Mouse (Mus musculus): ENCODE measurements at regions not wholly inside any gene's neighbourhood (a gene's known extent, or its start where the extent isn't known, plus 50 kb on each side); places are given as distances from the start of the nearest gene placed in this dataset.

- H3K27ac ChIP-seq (ENCODE audit: insufficient read depth, low read length): no peak overlapping the region
- TF ChIP-seq CTCF (IDR thresholded peaks at IDR 0.05; ENCODE audit: low read depth, low read length) (no peak), POLR2A (IDR thresholded peaks at IDR 0.05; ENCODE audit: insufficient read depth, low read length) (no peak), EP300 (IDR thresholded peaks at IDR 0.05; ENCODE audit: insufficient read depth, low read depth, low read length) (no peak)
- no peaks in the 10 kb centered on the region for H3K36me3 ChIP-seq (ENCODE audit: control insufficient read depth, insufficient read depth, low read length, poor library complexity, severe bottlenecking)
- H3K4me1 ChIP-seq (ENCODE audit: control insufficient read depth, insufficient read depth, low read length): no peaks in the 10 kb centered on the region
- no peak overlapping the region for H3K4me3 ChIP-seq (ENCODE audit: low read depth, low read length)
- H3K27me3 ChIP-seq (ENCODE audit: control insufficient read depth, insufficient read depth, low read length, poor library complexity, severe bottlenecking): no peaks in the 10 kb centered on the region
- no peaks in the 10 kb centered on the region for H3K9me3 ChIP-seq (replicated peaks; ENCODE audit: control insufficient read depth, insufficient read depth, low read length, poor library complexity, severe bottlenecking)
- H3K9ac ChIP-seq (ENCODE audit: low read depth, poor library complexity, severe bottlenecking): no peak overlapping the region
These were observed 60.9 kb upstream of the Trp63 start for GRCm38 (mm10) chr16:25622651-25623050.

DNA sequence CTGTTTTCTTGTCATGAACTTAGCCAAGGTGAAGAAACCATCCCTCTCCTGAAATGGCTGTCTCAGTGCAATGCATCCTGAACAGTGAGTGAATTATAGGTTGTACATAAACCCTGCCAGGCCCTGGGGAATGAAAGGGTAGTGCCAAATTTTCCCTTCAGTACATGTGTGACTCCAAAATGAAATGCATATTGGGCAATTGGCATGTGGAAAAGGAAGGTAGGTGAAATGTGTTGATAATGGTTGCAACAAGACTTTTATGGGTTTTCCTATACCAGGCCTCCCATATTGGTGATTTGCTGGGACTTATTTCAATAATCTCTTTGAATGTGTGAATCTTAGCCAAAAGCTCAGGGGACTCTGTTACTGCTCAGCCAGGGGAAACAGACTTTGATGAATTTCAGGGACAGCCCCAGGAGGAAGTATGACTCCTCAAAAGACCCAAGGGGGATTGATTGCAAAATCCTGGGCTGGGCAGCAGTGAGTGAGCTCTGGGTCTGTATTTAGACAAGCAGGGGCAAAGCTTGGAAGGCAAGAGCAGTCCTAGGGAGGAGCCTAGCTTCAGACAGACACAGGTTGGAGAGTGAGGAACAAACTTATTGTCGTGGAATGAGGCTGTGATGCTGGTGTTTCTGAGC, 59.5 kb upstream of the Trp63 start:
- Histone ChIP-seq H3K9ac (ENCODE audit: low read depth, poor library complexity, severe bottlenecking) (no peak overlapping the region), H3K27me3 (ENCODE audit: control insufficient read depth, insufficient read depth, low read length, poor library complexity, severe bottlenecking) (no peaks in the 10 kb centered on the region), H3K27ac (ENCODE audit: insufficient read depth, low read length) (no peak overlapping the region), H3K4me3 (ENCODE audit: low read depth, low read length) (no peak overlapping the region), H3K36me3 (ENCODE audit: control insufficient read depth, insufficient read depth, low read length, poor library complexity, severe bottlenecking) (no peaks in the 10 kb centered on the region), H3K4me1 (ENCODE audit: control insufficient read depth, insufficient read depth, low read length) (no peaks in the 10 kb centered on the region), H3K9me3 (replicated peaks; ENCODE audit: control insufficient read depth, insufficient read depth, low read length, poor library complexity, severe bottlenecking) (no peaks in the 10 kb centered on the region)
- TF ChIP-seq EP300 (IDR thresholded peaks at IDR 0.05; ENCODE audit: insufficient read depth, low read depth, low read length): no peak
- TF ChIP-seq CTCF (IDR thresholded peaks at IDR 0.05; ENCODE audit: low read depth, low read length): no peak
- no peak for TF ChIP-seq POLR2A (IDR thresholded peaks at IDR 0.05; ENCODE audit: insufficient read depth, low read length)

DNA sequence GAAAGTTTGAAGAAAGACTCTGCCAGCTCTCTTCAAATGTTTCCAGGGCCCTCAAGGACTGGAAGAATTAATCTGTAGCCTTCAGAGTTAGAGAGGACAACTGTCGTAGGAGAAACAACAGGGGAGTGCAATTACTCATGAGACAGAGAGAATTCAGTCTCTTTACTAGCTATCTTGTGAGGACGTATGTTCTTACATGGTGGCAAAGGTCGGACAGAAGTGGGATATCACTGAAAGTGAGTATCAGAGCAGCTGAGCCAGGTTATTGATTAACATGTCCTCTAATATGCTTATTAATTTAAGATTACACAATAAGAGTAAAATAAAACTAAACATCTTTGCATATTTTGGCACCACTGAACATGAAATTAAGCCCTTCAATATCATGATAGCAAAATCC, 53.8 kb upstream of the Trp63 start:
- Histone ChIP-seq H3K36me3 (ENCODE audit: control insufficient read depth, insufficient read depth, low read length, poor library complexity, severe bottlenecking) (no peaks in the 10 kb centered on the region), H3K27me3 (ENCODE audit: control insufficient read depth, insufficient read depth, low read length, poor library complexity, severe bottlenecking) (no peaks in the 10 kb centered on the region), H3K4me1 (ENCODE audit: control insufficient read depth, insufficient read depth, low read length) (no peaks in the 10 kb centered on the region), H3K27ac (ENCODE audit: insufficient read depth, low read length) (no peak overlapping the region), H3K9ac (ENCODE audit: low read depth, poor library complexity, severe bottlenecking) (no peak overlapping the region), H3K4me3 (ENCODE audit: low read depth, low read length) (no peak overlapping the region), H3K9me3 (replicated peaks; ENCODE audit: control insufficient read depth, insufficient read depth, low read length, poor library complexity, severe bottlenecking) (no peaks in the 10 kb centered on the region)
- no peak for TF ChIP-seq EP300 (IDR thresholded peaks at IDR 0.05; ENCODE audit: insufficient read depth, low read depth, low read length)
- no peak for TF ChIP-seq CTCF (IDR thresholded peaks at IDR 0.05; ENCODE audit: low read depth, low read length)

- TF ChIP-seq CTCF (IDR thresholded peaks at IDR 0.05; ENCODE audit: low read depth, low read length) (no peak), POLR2A (IDR thresholded peaks at IDR 0.05; ENCODE audit: insufficient read depth, low read length) (no peak), EP300 (IDR thresholded peaks at IDR 0.05; ENCODE audit: insufficient read depth, low read depth, low read length) (no peak)
- Histone ChIP-seq H3K4me3 (ENCODE audit: low read depth, low read length) (no peak overlapping the region), H3K4me1 (ENCODE audit: control insufficient read depth, insufficient read depth, low read length) (no peaks in the 10 kb centered on the region), H3K9me3 (replicated peaks; ENCODE audit: control insufficient read depth, insufficient read depth, low read length, poor library complexity, severe bottlenecking) (no peaks in the 10 kb centered on the region), H3K27me3 (ENCODE audit: control insufficient read depth, insufficient read depth, low read length, poor library complexity, severe bottlenecking) (no peaks in the 10 kb centered on the region), H3K9ac (ENCODE audit: low read depth, poor library complexity, severe bottlenecking) (no peak overlapping the region), H3K36me3 (ENCODE audit: control insufficient read depth, insufficient read depth, low read length, poor library complexity, severe bottlenecking) (no peaks in the 10 kb centered on the region), H3K27ac (ENCODE audit: insufficient read depth, low read length) (no peak overlapping the region)
These were observed 52.3 kb upstream of the Trp63 start for GRCm38 (mm10) chr16:25631139-25631716.
